Mouse (Mus musculus): ENCODE measurements around the gene Casd1. TPM values are rescaled to one million over a fixed set of nuclear protein-coding genes. Genes with fewer than 3 reads are reported as not detected.

The Casd1 gene
- 20.3 and 22.7 TPM in 2 replicates for polyA plus RNA-seq (2015; fragmentation: Nextera tagmentation; extraction: Ambion mirVana)

GRCm38 (mm10) chr6:4600658-4601296, at the start of gene Casd1:
Gene Casd1 (plus strand): TSS chr6:4600839.
- Histone ChIP-seq H3K4me3 (replicated peaks) (peak within 1 kb of the TSS; percentile 82), H3K4me2 (replicated peaks) (peak within 1 kb of the TSS; percentile 87), H3K9ac (peak within 1 kb of the TSS; percentile 93), H3K27me3 (replicated peaks) (no peaks in the 10 kb centered on the region), H3K36me3 (no peaks in the 10 kb centered on the region), H3K9me3 (no peaks in the 10 kb centered on the region), H3K4me1 (replicated peaks) (peaks cover 2% of the 10 kb centered on the region; the same call in 1 of the 2 replicates), H3K27ac (peak within 1 kb of the TSS; percentile 91)
- ATAC-seq, result peak; percentile 88
- under 1% methylated on average over 56 of the region's 64 CpGs for WGBS

- Histone ChIP-seq H3K4me1 (replicated peaks) (0 out of 2 replicates have a peak, but pooled peaks cover 2% of the 10 kb centered on the region), H3K27ac (no peak overlapping the region), H3K9me3 (no peaks in the 10 kb centered on the region), H3K4me2 (replicated peaks) (no peak overlapping the region), H3K4me3 (replicated peaks) (no peak overlapping the region), H3K27me3 (replicated peaks) (no peaks in the 10 kb centered on the region), H3K36me3 (no peaks in the 10 kb centered on the region), H3K9ac (no peak overlapping the region)
- WGBS, result 70% methylated on average over 6 of the region's 6 CpGs
- ATAC-seq, result no peak
Observed at GRCm38 (mm10) chr6:4555366-4555765, 45.3 kb upstream of the Casd1 start.

- 64% methylated on average over 8 of the region's 8 CpGs for WGBS
- Histone ChIP-seq H3K9ac (no peak overlapping the region), H3K9me3 (no peaks in the 10 kb centered on the region), H3K4me3 (replicated peaks) (no peak overlapping the region), H3K36me3 (no peaks in the 10 kb centered on the region), H3K4me1 (replicated peaks) (0 out of 2 replicates have a peak, but pooled peaks cover 2% of the 10 kb centered on the region), H3K4me2 (replicated peaks) (no peak overlapping the region), H3K27me3 (replicated peaks) (no peaks in the 10 kb centered on the region), H3K27ac (no peak overlapping the region)
- no peak for ATAC-seq
Observed at GRCm38 (mm10) chr6:4557086-4557485, 43.6 kb upstream of the Casd1 start.

DNA sequence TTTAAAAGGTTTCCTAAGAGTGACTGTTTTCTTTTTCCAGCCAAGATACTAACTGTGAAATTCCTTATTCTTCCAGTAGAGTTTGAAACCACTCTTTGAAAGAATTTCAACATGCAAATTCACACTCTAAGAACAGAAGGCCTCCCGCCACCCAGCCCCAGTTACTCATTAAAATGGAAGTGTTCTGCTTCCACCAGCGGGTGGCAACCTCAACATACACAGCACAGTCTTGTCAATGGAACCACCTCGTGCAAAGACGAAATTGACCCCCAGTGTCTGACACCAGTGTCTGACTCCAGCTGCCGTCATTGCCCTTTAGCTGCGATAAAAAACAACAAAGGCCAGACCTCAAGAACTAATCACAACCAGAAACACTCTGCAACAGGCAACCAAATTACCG, 43.0 kb upstream of the Casd1 start:
- Histone ChIP-seq H3K27ac (no peak overlapping the region), H3K9me3 (no peaks in the 10 kb centered on the region), H3K4me3 (replicated peaks) (no peak overlapping the region), H3K36me3 (no peaks in the 10 kb centered on the region), H3K9ac (no peak overlapping the region), H3K4me2 (replicated peaks) (no peak overlapping the region), H3K27me3 (replicated peaks) (no peaks in the 10 kb centered on the region), H3K4me1 (replicated peaks) (0 out of 2 replicates have a peak, but pooled peaks cover 2% of the 10 kb centered on the region)
- WGBS, result 21% methylated on average over 7 of the region's 7 CpGs
- peak; percentile 55; the same call in 1 of the 2 replicates for ATAC-seq

- Histone ChIP-seq H3K27ac (peak overlapping the region; percentile 41; the same call in 1 of the 2 replicates), H3K27me3 (replicated peaks) (no peaks in the 10 kb centered on the region), H3K9ac (no peak overlapping the region), H3K4me2 (replicated peaks) (peak overlapping the region; percentile 13; the same call in 1 of the 2 replicates), H3K36me3 (no peaks in the 10 kb centered on the region), H3K9me3 (no peaks in the 10 kb centered on the region), H3K4me1 (replicated peaks) (0 out of 2 replicates have a peak, but pooled peaks cover 2% of the 10 kb centered on the region), H3K4me3 (replicated peaks) (no peak overlapping the region)
- ATAC-seq, result peak; percentile 81
- WGBS, result 19% methylated on average over 11 of the region's 11 CpGs
Observed at GRCm38 (mm10) chr6:4561156-4561555, 39.5 kb upstream of the Casd1 start.

DNA sequence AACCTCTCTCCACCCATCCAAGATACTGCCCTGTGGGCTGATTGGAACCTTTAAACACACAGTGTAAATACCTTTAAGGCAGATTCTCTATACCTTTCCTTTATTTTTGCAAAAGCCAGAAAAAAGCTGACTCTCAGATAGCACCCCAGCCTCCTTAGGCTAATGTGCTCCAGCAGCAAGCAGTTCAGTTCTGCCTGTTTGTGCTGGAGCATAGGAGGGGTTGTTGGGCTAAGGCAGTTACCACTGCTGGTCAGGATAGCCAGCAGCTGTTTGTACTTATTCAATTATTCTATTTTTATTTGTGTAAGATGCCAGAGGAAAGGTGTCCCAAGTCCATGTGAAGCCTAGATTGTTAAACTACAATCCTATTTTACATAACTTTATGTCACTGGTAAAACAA, 39.0 kb upstream of the Casd1 start:
- no peaks in the 10 kb centered on the region for H3K9me3 ChIP-seq
- peak overlapping the region; percentile 41 for H3K27ac ChIP-seq
- no peak overlapping the region for H3K9ac ChIP-seq
- ATAC-seq, result peak; percentile 45; the same call in 1 of the 2 replicates
- no peak overlapping the region for H3K4me2 ChIP-seq (replicated peaks)
- 0 out of 2 replicates have a peak, but pooled peaks cover 2% of the 10 kb centered on the region for H3K4me1 ChIP-seq (replicated peaks)
- H3K27me3 ChIP-seq (replicated peaks), result no peaks in the 10 kb centered on the region
- no peak overlapping the region for H3K4me3 ChIP-seq (replicated peaks)
- no peaks in the 10 kb centered on the region for H3K36me3 ChIP-seq

DNA sequence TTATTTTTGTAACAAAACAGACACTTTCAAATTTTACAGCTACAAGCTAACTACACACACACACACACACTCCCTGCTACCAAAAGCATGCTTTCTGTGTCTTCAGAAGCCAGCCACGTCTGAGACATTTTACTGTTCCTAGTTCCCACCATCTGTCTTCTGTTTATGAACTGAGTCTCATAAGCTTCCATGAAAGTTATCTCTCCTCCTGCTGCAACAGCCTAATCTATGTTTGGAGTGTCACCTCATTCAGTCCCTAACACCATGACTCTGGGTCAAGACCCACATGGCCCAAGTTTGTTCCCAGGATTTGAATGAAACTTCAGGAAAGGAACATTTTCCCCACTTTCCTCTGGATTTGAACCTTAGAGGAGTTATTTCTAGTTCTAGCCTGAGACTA, 38.2 kb upstream of the Casd1 start:
- no peak overlapping the region for H3K9ac ChIP-seq
- 41% methylated on average over 1 of the region's 1 CpGs for whole genome bisulfite sequencing
- no peaks in the 10 kb centered on the region for H3K36me3 ChIP-seq
- H3K9me3 ChIP-seq, result no peaks in the 10 kb centered on the region
- H3K4me1 ChIP-seq (replicated peaks), result 0 out of 2 replicates have a peak, but pooled peaks cover 2% of the 10 kb centered on the region
- H3K4me2 ChIP-seq (replicated peaks), result no peak overlapping the region
- H3K4me3 ChIP-seq (replicated peaks), result no peak overlapping the region
- no peaks in the 10 kb centered on the region for H3K27me3 ChIP-seq (replicated peaks)
- no peak for ATAC-seq
- H3K27ac ChIP-seq, result no peak overlapping the region

GRCm38 (mm10) chr6:4563477-4563876, 37.2 kb upstream of the Casd1 start:
- no peaks in the 10 kb centered on the region for H3K9me3 ChIP-seq
- H3K27me3 ChIP-seq (replicated peaks), result no peaks in the 10 kb centered on the region
- 0 out of 2 replicates have a peak, but pooled peaks cover 2% of the 10 kb centered on the region for H3K4me1 ChIP-seq (replicated peaks)
- H3K4me3 ChIP-seq (replicated peaks), result no peak overlapping the region
- H3K36me3 ChIP-seq, result no peaks in the 10 kb centered on the region
- no peak overlapping the region for H3K4me2 ChIP-seq (replicated peaks)
- 53% methylated on average over 5 of the region's 5 CpGs for WGBS
- ATAC-seq, result no peak
- H3K27ac ChIP-seq, result no peak overlapping the region
- H3K9ac ChIP-seq, result no peak overlapping the region

GRCm38 (mm10) chr6:4570412-4570811, 30.2 kb upstream of the Casd1 start:
- WGBS, result 46% methylated on average over 4 of the region's 4 CpGs
- no peak overlapping the region for H3K4me3 ChIP-seq (replicated peaks)
- ATAC-seq, result no peak

GRCm38 (mm10) chr6:4577756-4578155, 22.9 kb upstream of the Casd1 start:
- Histone ChIP-seq H3K27ac (no peak overlapping the region), H3K36me3 (no peaks in the 10 kb centered on the region), H3K4me1 (replicated peaks) (no peaks in the 10 kb centered on the region), H3K27me3 (replicated peaks) (no peaks in the 10 kb centered on the region), H3K4me3 (replicated peaks) (no peak overlapping the region), H3K4me2 (replicated peaks) (no peak overlapping the region), H3K9ac (no peak overlapping the region), H3K9me3 (no peaks in the 10 kb centered on the region)
- ATAC-seq, result peak; percentile 25; the same call in 1 of the 2 replicates
- WGBS, result 46% methylated on average over 5 of the region's 5 CpGs

More at GRCm38 (mm10) chr6:4570412-4570811, 30.2 kb upstream of the Casd1 start:
- Histone ChIP-seq H3K27ac (no peak overlapping the region), H3K36me3 (no peaks in the 10 kb centered on the region), H3K4me1 (replicated peaks) (no peaks in the 10 kb centered on the region), H3K9ac (no peak overlapping the region), H3K9me3 (no peaks in the 10 kb centered on the region), H3K27me3 (replicated peaks) (no peaks in the 10 kb centered on the region), H3K4me2 (replicated peaks) (no peak overlapping the region)

DNA sequence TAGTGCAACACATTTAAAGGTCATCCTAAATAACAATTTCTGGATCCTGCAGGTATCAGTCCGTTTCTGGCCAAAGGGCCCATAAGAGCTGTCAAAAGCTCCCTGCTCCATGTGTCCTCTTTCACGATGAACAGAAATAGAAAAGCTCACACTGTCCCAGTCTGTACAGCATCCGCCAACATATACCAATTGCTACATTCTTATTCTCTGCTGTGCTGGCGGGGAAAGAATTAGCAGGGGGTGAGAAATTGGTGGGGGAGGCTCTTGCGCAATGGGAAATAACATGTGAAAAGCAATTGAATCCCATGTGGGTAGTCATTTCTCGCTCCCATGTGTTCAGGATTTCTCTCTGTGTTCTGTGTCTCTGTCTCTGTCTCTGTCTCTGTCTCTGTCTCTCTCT, 22.3 kb upstream of the Casd1 start:
- Histone ChIP-seq H3K36me3 (no peaks in the 10 kb centered on the region), H3K4me3 (replicated peaks) (no peak overlapping the region), H3K27ac (no peak overlapping the region), H3K4me2 (replicated peaks) (no peak overlapping the region), H3K9me3 (no peaks in the 10 kb centered on the region), H3K4me1 (replicated peaks) (no peaks in the 10 kb centered on the region), H3K9ac (no peak overlapping the region), H3K27me3 (replicated peaks) (no peaks in the 10 kb centered on the region)
- 81% methylated on average over 6 of the region's 6 CpGs for WGBS
- ATAC-seq, result no peak

DNA sequence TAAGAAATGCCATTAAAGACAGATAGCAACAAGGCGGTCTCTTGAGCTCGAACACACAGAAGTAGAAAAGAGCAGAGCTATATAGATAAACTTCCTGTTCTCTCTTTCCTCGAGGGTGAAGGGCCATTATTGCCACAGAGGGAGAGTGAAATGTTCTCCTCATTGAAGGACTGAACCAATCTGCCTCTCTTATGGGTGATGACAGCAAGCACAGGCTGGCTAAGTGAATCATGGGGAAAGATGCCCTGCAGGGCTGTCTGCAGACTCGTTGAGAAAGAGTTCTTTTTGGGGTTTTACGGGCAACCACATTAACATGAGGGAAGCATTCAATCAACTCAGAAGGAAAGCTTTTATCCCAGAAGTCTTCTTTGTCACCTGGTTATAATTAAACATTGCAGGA, 21.0 kb upstream of the Casd1 start:
- H3K9ac ChIP-seq, result no peak overlapping the region

DNA sequence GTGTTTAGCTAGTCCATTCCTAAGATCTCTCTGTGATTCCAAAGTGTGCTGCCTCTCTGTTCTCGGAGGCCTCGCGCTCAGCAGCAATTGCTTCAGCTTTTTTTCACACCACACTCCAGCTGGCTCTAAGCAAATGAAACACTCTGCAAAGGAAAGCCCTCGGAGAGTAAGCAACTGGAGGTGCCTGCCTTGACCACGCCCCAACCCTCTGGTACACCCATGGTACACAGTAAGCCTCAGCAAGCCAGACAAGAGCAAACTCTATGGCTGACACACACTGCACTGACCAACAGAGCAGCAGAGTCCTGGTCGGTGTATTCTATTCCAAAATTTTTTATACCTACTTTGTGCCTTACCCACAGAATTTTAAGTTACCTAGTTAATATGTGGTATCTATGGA, 17.2 kb upstream of the Casd1 start:
- WGBS, result 49% methylated on average over 6 of the region's 6 CpGs
- H3K4me1 ChIP-seq (replicated peaks), result no peaks in the 10 kb centered on the region
- no peaks in the 10 kb centered on the region for H3K9me3 ChIP-seq
- peak; percentile 49; the same call in 1 of the 2 replicates for ATAC-seq
- H3K27ac ChIP-seq, result no peak overlapping the region
- no peak overlapping the region for H3K4me3 ChIP-seq (replicated peaks)
- no peak overlapping the region for H3K4me2 ChIP-seq (replicated peaks)
- H3K27me3 ChIP-seq (replicated peaks), result no peaks in the 10 kb centered on the region
- H3K36me3 ChIP-seq, result no peaks in the 10 kb centered on the region
- no peak overlapping the region for H3K9ac ChIP-seq

More for the DNA sequence above, 21.0 kb upstream of the Casd1 start:
- Histone ChIP-seq H3K9me3 (no peaks in the 10 kb centered on the region), H3K4me3 (replicated peaks) (no peak overlapping the region), H3K27ac (no peak overlapping the region), H3K36me3 (no peaks in the 10 kb centered on the region), H3K27me3 (replicated peaks) (no peaks in the 10 kb centered on the region), H3K4me2 (replicated peaks) (no peak overlapping the region), H3K4me1 (replicated peaks) (no peaks in the 10 kb centered on the region)
- ATAC-seq, result no peak
- WGBS, result 48% methylated on average over 5 of the region's 5 CpGs

Measured in intestine, embryonic 15.5 days (tissue).